Mouse (Mus musculus): ENCODE results near the gene Fkbp5. TPM values are rescaled to one million over a fixed set of nuclear protein-coding genes. Genes with fewer than 3 reads are reported as not detected.
A peak's percentile ranks its signal among the peaks of the same experiment; 100 is the strongest.

Gene Fkbp5
- polyA plus RNA-seq, 1 experiment from 2014 or later: 22.0 TPM

DNA sequence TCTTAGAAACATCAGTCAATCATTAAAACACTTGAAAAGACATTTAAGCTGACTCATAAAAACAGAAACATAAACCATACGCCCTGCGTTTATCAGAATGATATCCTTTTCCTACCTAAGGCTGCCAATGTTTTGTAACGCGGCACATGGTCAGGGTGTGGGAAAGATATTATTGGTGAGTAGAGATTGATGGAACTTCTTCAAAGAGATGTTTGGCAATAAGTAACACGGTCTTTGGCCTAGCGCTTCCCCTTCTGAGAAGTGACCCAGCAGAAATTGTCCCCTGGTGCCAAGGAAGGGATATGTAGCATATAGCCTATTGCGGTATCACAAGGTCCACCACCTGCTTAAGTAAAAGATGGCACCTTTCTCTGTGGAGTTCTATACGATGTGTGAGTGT is 21.5 kb downstream of the Fkbp5 start:
- WGBS: 79% methylated on average over 8 of the region's 8 CpGs
- Histone ChIP-seq H3K4me2 (ENCODE audit: low read depth, low read length) (no peak overlapping the region), H3K9ac (ENCODE audit: low read depth, low read length) (no peak overlapping the region), H3K9me3 (ENCODE audit: control insufficient read depth, low read length) (no peaks in the 10 kb centered on the region), H3K36me3 (ENCODE audit: control insufficient read depth, insufficient read depth, low read length) (no peaks in the 10 kb centered on the region), H3K27ac (ENCODE audit: low read length) (no peak overlapping the region), H3K27me3 (replicated peaks; ENCODE audit: control insufficient read depth, insufficient read depth, low read length) (no peaks in the 10 kb centered on the region), H3K4me3 (ENCODE audit: low read length) (no peak overlapping the region), H3K4me1 (ENCODE audit: control insufficient read depth, insufficient read depth, low read length) (peaks cover 6% of the 10 kb centered on the region; the same call in 1 of the 2 replicates)
- ATAC-seq: no peak

DNA sequence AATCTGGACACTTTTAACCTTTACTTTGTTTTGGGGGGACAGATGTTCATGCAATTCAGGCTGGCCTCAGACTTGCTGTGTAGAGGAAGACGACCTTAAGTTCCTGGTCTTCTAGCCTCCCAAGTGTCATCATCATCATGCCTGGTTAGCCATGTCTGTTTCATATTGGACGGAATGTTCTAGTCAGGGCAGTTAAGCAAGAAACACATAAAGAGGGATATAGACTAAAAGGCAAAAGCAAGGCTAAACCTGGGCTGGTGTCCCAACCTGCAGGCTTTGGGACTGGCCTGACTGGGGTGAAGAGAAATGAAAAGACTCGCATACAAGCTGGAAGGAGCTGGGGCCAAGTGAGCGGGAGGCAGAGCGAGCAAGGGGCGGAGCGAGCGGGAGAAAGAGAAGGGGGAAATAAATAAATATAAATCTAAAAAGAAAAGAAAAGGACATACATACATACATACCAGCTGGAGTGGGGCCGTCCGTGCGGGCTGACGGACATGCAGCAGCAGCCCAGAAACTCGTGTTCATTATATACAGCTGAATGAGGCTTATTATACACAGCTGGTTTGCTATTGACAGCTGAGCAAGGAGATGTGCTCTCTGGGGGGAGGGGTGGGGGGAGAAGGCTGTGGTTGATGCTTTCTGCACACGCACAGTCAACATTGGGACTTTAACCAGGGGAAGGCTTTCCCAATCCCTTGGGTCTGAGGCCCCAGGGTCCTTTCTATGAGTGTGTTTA is 26.1 kb downstream of the Fkbp5 start:
- WGBS: 59% methylated on average over 14 of the region's 14 CpGs
- Histone ChIP-seq H3K4me1 (ENCODE audit: control insufficient read depth, insufficient read depth, low read length) (peaks cover 6% of the 10 kb centered on the region; the same call in 1 of the 2 replicates), H3K27ac (ENCODE audit: low read length) (peak overlapping the region; percentile 37; the same call in 1 of the 2 replicates), H3K36me3 (ENCODE audit: control insufficient read depth, insufficient read depth, low read length) (no peaks in the 10 kb centered on the region), H3K9ac (ENCODE audit: low read depth, low read length) (no peak overlapping the region), H3K4me3 (ENCODE audit: low read length) (no peak overlapping the region), H3K4me2 (ENCODE audit: low read depth, low read length) (no peak overlapping the region), H3K9me3 (ENCODE audit: control insufficient read depth, low read length) (no peaks in the 10 kb centered on the region), H3K27me3 (replicated peaks; ENCODE audit: control insufficient read depth, insufficient read depth, low read length) (no peaks in the 10 kb centered on the region)
- peak; percentile 52 for ATAC-seq

DNA sequence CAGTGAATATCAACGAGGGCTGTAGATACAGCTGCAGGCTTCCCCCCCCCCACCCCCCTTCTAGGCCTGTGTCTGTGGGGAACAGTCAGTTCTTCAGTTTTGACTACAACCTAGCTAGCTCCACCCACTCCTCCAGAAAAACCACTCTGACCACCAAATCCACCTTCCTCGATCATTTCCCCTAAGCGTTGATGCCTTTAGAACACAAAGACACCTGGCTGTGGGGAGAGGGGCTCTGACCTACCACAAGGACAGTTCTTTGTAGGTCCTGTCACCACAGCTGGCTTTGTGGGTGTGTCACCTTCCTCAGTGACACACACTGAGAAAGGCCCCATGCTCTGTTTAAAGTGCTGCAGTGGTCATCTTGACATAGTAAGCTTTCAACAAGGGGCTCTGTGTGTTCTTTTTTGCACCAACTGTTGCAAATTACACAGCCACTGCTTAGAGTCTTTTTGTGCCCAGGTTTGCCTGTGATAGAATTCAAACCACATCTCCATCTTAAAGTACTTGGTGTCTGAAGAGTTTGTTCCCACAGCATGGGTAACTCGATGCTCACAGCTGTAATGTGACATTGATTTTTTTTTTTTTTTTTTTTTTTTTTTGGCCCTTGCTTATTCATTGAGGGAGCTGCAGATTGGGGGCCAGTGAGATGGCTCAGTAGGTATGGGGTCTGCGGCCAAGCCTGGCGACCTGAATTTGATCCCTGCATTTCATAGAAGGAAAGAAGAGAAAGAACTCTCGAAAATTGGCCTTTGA is 28.9 kb downstream of the Fkbp5 start:
- Histone ChIP-seq H3K9me3 (ENCODE audit: control insufficient read depth, low read length) (no peaks in the 10 kb centered on the region), H3K36me3 (ENCODE audit: control insufficient read depth, insufficient read depth, low read length) (no peaks in the 10 kb centered on the region), H3K9ac (ENCODE audit: low read depth, low read length) (no peak overlapping the region), H3K27me3 (replicated peaks; ENCODE audit: control insufficient read depth, insufficient read depth, low read length) (no peaks in the 10 kb centered on the region), H3K27ac (ENCODE audit: low read length) (no peak overlapping the region), H3K4me1 (ENCODE audit: control insufficient read depth, insufficient read depth, low read length) (peaks cover 9% of the 10 kb centered on the region), H3K4me2 (ENCODE audit: low read depth, low read length) (no peak overlapping the region), H3K4me3 (ENCODE audit: low read length) (no peak overlapping the region)
- no peak for ATAC-seq
- WGBS: 62% methylated on average over 7 of the region's 7 CpGs

DNA sequence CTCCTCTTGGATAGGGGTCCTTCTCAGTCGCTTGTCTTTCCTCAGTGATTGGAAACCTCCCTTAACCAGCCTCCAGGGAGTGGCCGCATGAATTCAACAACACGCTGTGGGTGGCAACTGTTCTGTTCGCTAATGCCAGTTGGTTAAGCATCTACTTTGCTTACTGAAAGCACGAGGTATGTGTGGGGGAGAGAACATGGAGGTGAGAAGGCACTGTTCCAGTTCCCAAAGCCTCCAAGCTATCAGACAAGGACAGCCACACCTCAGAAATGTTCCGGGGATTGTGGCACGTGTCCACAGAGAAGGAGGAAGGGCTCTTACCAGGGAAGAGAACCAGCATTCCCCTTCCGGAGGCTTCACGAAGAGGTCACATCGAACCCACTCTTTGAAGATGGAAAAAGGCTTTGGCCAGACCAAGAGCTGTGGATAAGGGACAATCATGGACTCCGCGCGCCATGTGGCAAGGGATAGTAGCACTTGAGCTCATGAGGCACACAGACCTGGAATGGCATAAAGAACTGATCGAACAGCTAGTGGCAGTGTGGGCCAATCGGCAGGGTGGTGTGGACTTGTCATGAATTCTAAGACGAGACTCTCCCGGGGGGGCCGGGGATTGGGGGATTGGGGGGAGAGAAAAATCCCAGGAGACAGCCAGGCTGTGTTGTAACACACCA is 29.6 kb downstream of the Fkbp5 start:
- ATAC-seq: no peak
- Histone ChIP-seq H3K27me3 (replicated peaks; ENCODE audit: control insufficient read depth, insufficient read depth, low read length) (no peaks in the 10 kb centered on the region), H3K4me3 (ENCODE audit: low read length) (no peak overlapping the region), H3K9me3 (ENCODE audit: control insufficient read depth, low read length) (no peaks in the 10 kb centered on the region), H3K36me3 (ENCODE audit: control insufficient read depth, insufficient read depth, low read length) (no peaks in the 10 kb centered on the region), H3K9ac (ENCODE audit: low read depth, low read length) (no peak overlapping the region), H3K4me2 (ENCODE audit: low read depth, low read length) (no peak overlapping the region), H3K4me1 (ENCODE audit: control insufficient read depth, insufficient read depth, low read length) (peaks cover 9% of the 10 kb centered on the region), H3K27ac (ENCODE audit: low read length) (no peak overlapping the region)
- WGBS: 89% methylated on average over 18 of the region's 18 CpGs

DNA sequence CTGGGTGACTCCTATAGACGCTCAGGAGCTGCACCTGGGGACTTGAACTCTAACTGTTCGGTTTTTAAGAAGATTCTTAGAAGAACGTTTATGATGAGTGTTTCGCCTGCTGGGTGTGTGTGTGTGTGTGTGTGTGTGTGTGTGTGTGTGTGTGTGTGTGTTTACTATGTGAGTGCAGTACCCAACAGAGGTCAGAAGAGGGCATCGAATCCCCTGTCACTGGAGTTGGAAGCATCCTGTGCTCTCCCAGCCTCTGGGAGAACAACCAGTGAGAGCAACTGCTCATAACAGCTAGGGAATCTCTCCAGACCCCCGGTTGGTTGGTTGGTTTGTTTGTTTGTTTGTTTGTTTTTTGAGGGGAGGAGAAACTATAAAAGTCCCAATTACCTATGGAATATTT is 30.6 kb downstream of the Fkbp5 start:
- ATAC-seq: no peak; the same call in 1 of the 2 replicates
- H3K4me3 ChIP-seq (ENCODE audit: low read length): no peak overlapping the region
- H3K36me3 ChIP-seq (ENCODE audit: control insufficient read depth, insufficient read depth, low read length): no peaks in the 10 kb centered on the region
- 79% methylated on average over 6 of the region's 6 CpGs for WGBS
- H3K9ac ChIP-seq (ENCODE audit: low read depth, low read length): no peak overlapping the region
- H3K4me1 ChIP-seq (ENCODE audit: control insufficient read depth, insufficient read depth, low read length): peaks cover 8% of the 10 kb centered on the region
- H3K4me2 ChIP-seq (ENCODE audit: low read depth, low read length): no peak overlapping the region
- no peak overlapping the region for H3K27ac ChIP-seq (ENCODE audit: low read length)
- no peaks in the 10 kb centered on the region for H3K27me3 ChIP-seq (replicated peaks; ENCODE audit: control insufficient read depth, insufficient read depth, low read length)
- H3K9me3 ChIP-seq (ENCODE audit: control insufficient read depth, low read length): no peaks in the 10 kb centered on the region

DNA sequence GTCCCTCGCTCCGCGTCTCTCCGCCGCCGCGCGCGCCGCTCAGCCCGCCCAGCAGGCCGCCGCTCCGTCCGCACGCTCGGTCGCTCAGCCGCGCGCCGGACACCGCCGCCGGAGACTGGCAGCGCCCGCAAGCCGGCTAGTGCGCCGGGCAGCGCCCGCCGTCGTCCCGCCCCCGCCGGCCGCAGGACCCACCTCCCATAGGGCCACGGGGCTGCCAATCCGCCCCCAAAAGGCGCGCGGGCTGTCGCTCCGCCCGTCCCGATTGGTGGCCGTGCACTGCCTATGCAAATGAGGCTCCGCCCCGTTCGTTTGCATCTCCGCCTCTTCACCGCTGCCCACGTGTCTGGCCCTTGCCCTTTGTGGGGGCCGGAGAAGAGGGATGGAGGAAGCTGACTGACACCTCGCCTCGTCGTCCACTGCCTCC is 31.3 kb downstream of the Fkbp5 start:
- no peaks in the 10 kb centered on the region for H3K9me3 ChIP-seq (ENCODE audit: control insufficient read depth, low read length)
- H3K4me3 ChIP-seq (ENCODE audit: low read length): peak overlapping the region; percentile 83
- no peaks in the 10 kb centered on the region for H3K27me3 ChIP-seq (replicated peaks; ENCODE audit: control insufficient read depth, insufficient read depth, low read length)
- peak overlapping the region; percentile 83 for H3K27ac ChIP-seq (ENCODE audit: low read length)
- WGBS: under 1% methylated on average over 50 of the region's 58 CpGs
- peak; percentile 99 for ATAC-seq
- peak overlapping the region; percentile 74 for H3K4me2 ChIP-seq (ENCODE audit: low read depth, low read length)
- H3K9ac ChIP-seq (ENCODE audit: low read depth, low read length): peak overlapping the region; percentile 80
- H3K4me1 ChIP-seq (ENCODE audit: control insufficient read depth, insufficient read depth, low read length): peaks cover 4% of the 10 kb centered on the region; the same call in 1 of the 2 replicates
- H3K36me3 ChIP-seq (ENCODE audit: control insufficient read depth, insufficient read depth, low read length): no peaks in the 10 kb centered on the region

DNA sequence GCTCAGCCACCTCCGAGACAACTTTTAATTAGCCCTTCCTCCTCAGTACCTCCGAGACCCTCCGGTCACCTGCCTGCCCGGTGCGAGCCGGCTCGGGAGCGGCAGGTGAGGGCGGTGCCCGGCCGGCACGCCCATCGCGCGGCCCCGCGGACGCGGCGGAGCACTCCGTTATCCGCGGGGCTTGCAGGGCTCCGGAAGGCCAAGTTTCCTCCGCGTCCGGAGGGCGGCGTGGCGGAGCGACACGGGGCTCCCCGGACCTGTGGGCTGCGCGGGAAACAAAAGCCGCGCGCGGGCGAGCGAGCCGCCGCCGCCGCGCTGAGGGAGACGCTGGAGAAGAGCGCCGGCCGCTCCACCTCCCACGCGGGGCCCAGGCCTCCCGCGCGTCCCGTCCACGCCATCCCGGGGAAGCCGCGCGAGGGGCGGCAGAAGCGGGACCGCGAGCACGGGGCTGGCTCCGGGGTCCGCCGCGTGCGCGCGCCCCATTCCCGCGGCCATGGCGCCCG is 31.8 kb downstream of the Fkbp5 start:
- H3K4me1 ChIP-seq (ENCODE audit: control insufficient read depth, insufficient read depth, low read length): peaks cover 4% of the 10 kb centered on the region; the same call in 1 of the 2 replicates
- H3K9me3 ChIP-seq (ENCODE audit: control insufficient read depth, low read length): no peaks in the 10 kb centered on the region
- peak overlapping the region; percentile 80 for H3K9ac ChIP-seq (ENCODE audit: low read depth, low read length)
- peak overlapping the region; percentile 83 for H3K27ac ChIP-seq (ENCODE audit: low read length)
- peak; percentile 63 for ATAC-seq
- under 1% methylated on average over 54 of the region's 77 CpGs for WGBS
- H3K4me3 ChIP-seq (ENCODE audit: low read length): peak overlapping the region; percentile 83
- no peaks in the 10 kb centered on the region for H3K27me3 ChIP-seq (replicated peaks; ENCODE audit: control insufficient read depth, insufficient read depth, low read length)
- no peaks in the 10 kb centered on the region for H3K36me3 ChIP-seq (ENCODE audit: control insufficient read depth, insufficient read depth, low read length)
- peak overlapping the region; percentile 74 for H3K4me2 ChIP-seq (ENCODE audit: low read depth, low read length)

DNA sequence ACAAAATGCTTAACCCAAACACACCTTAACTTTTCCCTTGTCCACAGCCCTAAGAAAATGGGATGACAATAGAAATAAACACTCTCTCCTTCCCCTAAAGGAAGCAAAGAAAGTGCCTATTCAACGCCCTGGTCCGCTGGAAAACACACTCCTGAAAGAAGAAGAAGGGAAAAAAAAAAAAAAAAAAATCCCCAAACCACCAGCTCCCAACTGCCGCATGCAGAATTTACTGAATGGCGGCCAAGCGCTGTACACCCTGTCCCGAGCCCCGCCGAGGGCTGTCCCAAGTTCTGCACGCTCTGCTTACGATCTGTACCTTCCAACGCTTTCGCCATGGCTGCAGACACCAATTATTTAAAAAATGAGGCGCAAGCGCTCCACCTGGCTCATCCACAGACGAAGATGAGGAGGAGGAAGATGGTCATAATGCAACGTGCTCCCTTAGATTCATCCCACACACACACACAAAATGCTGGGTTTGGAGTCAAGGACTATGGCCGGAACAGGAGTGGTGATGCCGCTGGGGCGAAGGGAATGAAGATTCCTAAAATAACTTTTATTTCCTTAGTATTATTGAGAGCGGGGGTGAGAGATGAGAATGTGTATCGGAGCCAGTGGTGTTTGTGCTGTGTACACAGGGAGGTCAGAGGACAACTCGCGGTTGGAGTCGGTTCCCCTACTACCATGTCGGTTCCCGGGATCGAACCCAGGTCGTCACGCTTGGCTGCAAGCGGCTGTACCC is 32.5 kb downstream of the Fkbp5 start:
- Histone ChIP-seq H3K9ac (ENCODE audit: low read depth, low read length) (peak overlapping the region; percentile 80), H3K36me3 (ENCODE audit: control insufficient read depth, insufficient read depth, low read length) (no peaks in the 10 kb centered on the region), H3K27ac (ENCODE audit: low read length) (peak overlapping the region; percentile 83), H3K4me1 (ENCODE audit: control insufficient read depth, insufficient read depth, low read length) (peaks cover 4% of the 10 kb centered on the region; the same call in 1 of the 2 replicates), H3K27me3 (replicated peaks; ENCODE audit: control insufficient read depth, insufficient read depth, low read length) (no peaks in the 10 kb centered on the region), H3K4me2 (ENCODE audit: low read depth, low read length) (peak overlapping the region; percentile 74), H3K9me3 (ENCODE audit: control insufficient read depth, low read length) (no peaks in the 10 kb centered on the region), H3K4me3 (ENCODE audit: low read length) (peak overlapping the region; percentile 83)
- ATAC-seq: peak; percentile 12; the same call in 1 of the 2 replicates
- WGBS: 5% methylated on average over 30 of the region's 30 CpGs

Measured in intestine, embryonic 16.5 days (tissue).